Mouse (Mus musculus) olfactory bulb, adult 2 months (tissue): ENCODE data around the gene Mrpl4.
"Not testable (repeated sequence)": the region's sequence is repeated elsewhere in the genome, so short reads cannot be mapped to it uniquely, and the experiment has no call there.

Experiments used
- CTCF ChIP-seq: fragments of 200-500 bp; IDR thresholded peaks from 2 replicates; pipeline ENCODE4 v1.5.1; 2012; ENCODE audit warnings: low read depth, mild to moderate bottlenecking, low read length, moderate library complexity; ENCODE audit not compliant: insufficient read depth
- POLR2A ChIP-seq: fragments of 200-500 bp; IDR thresholded peaks from 2 replicates; pipeline ENCODE4 v1.6.1; 2012; ENCODE audit warnings: mild to moderate bottlenecking, low read depth, low read length, moderate library complexity; ENCODE audit not compliant: insufficient read depth

GRCm38 (mm10) chr9:20998337-20998736 is 4.2 kb upstream of the Mrpl4 start:
- not testable (repeated sequence) for TF ChIP-seq CTCF, POLR2A
